Mouse (Mus musculus): ENCODE data around the gene Prkce. TPM values are rescaled to one million over a fixed set of nuclear protein-coding genes. Genes with fewer than 3 reads are reported as not detected.

The Prkce gene
- total and polyA plus RNA-seq, 3 experiments: 2.0 to 6.1 (median 2.7) TPM

DNA sequence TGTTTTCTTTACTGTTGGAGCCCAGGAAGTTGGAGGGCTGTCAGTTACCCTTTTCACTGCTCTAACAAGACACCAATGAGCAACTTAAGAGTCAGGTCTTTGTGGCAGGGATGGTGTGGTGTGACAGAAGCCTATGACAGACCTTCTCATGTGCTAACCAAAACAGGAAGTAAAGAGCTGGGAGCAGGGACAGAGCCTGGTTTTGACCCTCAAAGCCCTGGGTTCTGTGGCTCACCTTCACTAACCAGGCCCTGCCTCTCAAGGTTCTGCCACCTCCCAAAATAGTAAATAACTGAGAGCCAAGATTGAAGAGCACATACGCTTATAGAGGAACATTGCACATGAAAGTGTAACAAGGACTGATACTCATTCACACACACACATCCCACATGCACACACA, 268.0 kb downstream of the Prkce start:
- Histone ChIP-seq H3K9me3 (replicated peaks) (peaks cover 18% of the 10 kb centered on the region), H3K36me3 (replicated peaks) (no peaks in the 10 kb centered on the region), H3K4me1 (ENCODE audit: insufficient read depth, low read depth, low read length) (no peaks in the 10 kb centered on the region), H3K27me3 (ENCODE audit: insufficient read depth, low read length) (peaks cover 2% of the 10 kb centered on the region; the same call in 1 of the 2 replicates), H3K4me3 (ENCODE audit: low read depth, low read length) (no peak overlapping the region)
- ATAC-seq (ENCODE audit: extremely low read depth, insufficient number of reproducible peaks, low FRiP score, poor library complexity, severe bottlenecking) (no peak), DNase-seq (ENCODE audit: low spot score) (no peak)
- no peak for TF ChIP-seq GATA2 (IDR thresholded peaks at IDR 0.05; ENCODE audit: borderline replicate concordance, low read depth, low read length)
- TF ChIP-seq GATA1 (IDR thresholded peaks at IDR 0.05; ENCODE audit: borderline replicate concordance, low read length): no peak
- no peak for TF ChIP-seq POLR2AphosphoS5 (IDR thresholded peaks at IDR 0.05; ENCODE audit: insufficient replicate concordance, low read depth, low read length)
- no peak for TF ChIP-seq TAL1 (conservative IDR thresholded peaks at IDR 0.05; ENCODE audit: low read depth, low read length)

DNA sequence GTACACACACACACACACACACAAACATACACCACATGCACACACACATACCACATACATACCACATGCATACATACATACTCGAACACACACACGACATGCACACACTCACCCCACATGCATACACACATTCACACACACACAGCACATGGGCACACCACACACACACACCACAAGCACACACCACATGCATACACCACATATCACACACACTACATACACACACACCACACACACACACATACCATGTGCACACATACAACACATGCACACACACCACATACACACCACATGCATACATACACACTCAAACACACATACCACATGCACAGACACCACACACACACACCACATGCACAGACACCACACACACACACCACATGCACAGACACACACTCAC, 268.4 kb downstream of the Prkce start:
- H3K4me3 ChIP-seq (ENCODE audit: low read depth, low read length): no peak overlapping the region
- peaks cover 4% of the 10 kb centered on the region for H3K27me3 ChIP-seq (ENCODE audit: insufficient read depth, low read length)
- H3K4me1 ChIP-seq (ENCODE audit: insufficient read depth, low read depth, low read length): no peaks in the 10 kb centered on the region
- H3K9me3 ChIP-seq (replicated peaks): peaks cover 14% of the 10 kb centered on the region
- DNase-seq (ENCODE audit: low spot score) (no peak), ATAC-seq (ENCODE audit: extremely low read depth, insufficient number of reproducible peaks, low FRiP score, poor library complexity, severe bottlenecking) (no peak)
- no peak for TF ChIP-seq TAL1 (conservative IDR thresholded peaks at IDR 0.05; ENCODE audit: low read depth, low read length)
- TF ChIP-seq GATA2 (IDR thresholded peaks at IDR 0.05; ENCODE audit: borderline replicate concordance, low read depth, low read length): no peak
- no peak; the same call in 1 of the 2 replicates for TF ChIP-seq POLR2AphosphoS5 (IDR thresholded peaks at IDR 0.05; ENCODE audit: insufficient replicate concordance, low read depth, low read length)
- no peak for TF ChIP-seq CTCF (IDR thresholded peaks at IDR 0.05; ENCODE audit: low read depth, low read length)
- TF ChIP-seq GATA1 (IDR thresholded peaks at IDR 0.05; ENCODE audit: borderline replicate concordance, low read length): no peak
- H3K36me3 ChIP-seq (replicated peaks): no peaks in the 10 kb centered on the region

GRCm38 (mm10) chr17:86436583-86437370, 269.2 kb downstream of the Prkce start:
- Histone ChIP-seq H3K4me3 (ENCODE audit: low read depth, low read length) (no peak overlapping the region), H3K27me3 (ENCODE audit: insufficient read depth, low read length) (peaks cover 6% of the 10 kb centered on the region), H3K9me3 (replicated peaks) (peaks cover 12% of the 10 kb centered on the region), H3K4me1 (ENCODE audit: insufficient read depth, low read depth, low read length) (no peaks in the 10 kb centered on the region), H3K36me3 (replicated peaks) (no peaks in the 10 kb centered on the region)
- no peak for TF ChIP-seq CTCF (IDR thresholded peaks at IDR 0.05; ENCODE audit: low read depth, low read length)
- TF ChIP-seq POLR2AphosphoS5 (IDR thresholded peaks at IDR 0.05; ENCODE audit: insufficient replicate concordance, low read depth, low read length): no peak
- no peak for TF ChIP-seq GATA2 (IDR thresholded peaks at IDR 0.05; ENCODE audit: borderline replicate concordance, low read depth, low read length)
- no peak for TF ChIP-seq TAL1 (conservative IDR thresholded peaks at IDR 0.05; ENCODE audit: low read depth, low read length)
- TF ChIP-seq GATA1 (IDR thresholded peaks at IDR 0.05; ENCODE audit: borderline replicate concordance, low read length): no peak
- DNase-seq (ENCODE audit: low spot score): no peak
- no peak for ATAC-seq (ENCODE audit: extremely low read depth, insufficient number of reproducible peaks, low FRiP score, poor library complexity, severe bottlenecking)

- no peaks in the 10 kb centered on the region for H3K4me1 ChIP-seq (ENCODE audit: insufficient read depth, low read depth, low read length)
- H3K4me3 ChIP-seq (ENCODE audit: low read depth, low read length): no peak overlapping the region
Measured at GRCm38 (mm10) chr17:86437516-86438277, 270.1 kb downstream of the Prkce start.

GRCm38 (mm10) chr17:86438278-86438661, 270.7 kb downstream of the Prkce start:
- DNase-seq (ENCODE audit: low spot score) (no peak), ATAC-seq (ENCODE audit: extremely low read depth, insufficient number of reproducible peaks, low FRiP score, poor library complexity, severe bottlenecking) (no peak)
- Histone ChIP-seq H3K4me1 (ENCODE audit: insufficient read depth, low read depth, low read length) (no peaks in the 10 kb centered on the region), H3K4me3 (ENCODE audit: low read depth, low read length) (no peak overlapping the region), H3K9me3 (replicated peaks) (peaks cover 12% of the 10 kb centered on the region), H3K36me3 (replicated peaks) (no peaks in the 10 kb centered on the region), H3K27me3 (ENCODE audit: insufficient read depth, low read length) (peaks cover 6% of the 10 kb centered on the region)
- TF ChIP-seq TAL1 (conservative IDR thresholded peaks at IDR 0.05; ENCODE audit: low read depth, low read length) (no peak), CTCF (IDR thresholded peaks at IDR 0.05; ENCODE audit: low read depth, low read length) (no peak), GATA2 (IDR thresholded peaks at IDR 0.05; ENCODE audit: borderline replicate concordance, low read depth, low read length) (no peak), GATA1 (IDR thresholded peaks at IDR 0.05; ENCODE audit: borderline replicate concordance, low read length) (no peak), POLR2AphosphoS5 (IDR thresholded peaks at IDR 0.05; ENCODE audit: insufficient replicate concordance, low read depth, low read length) (no peak)

More at GRCm38 (mm10) chr17:86437516-86438277, 270.1 kb downstream of the Prkce start:
- DNase-seq (ENCODE audit: low spot score) (no peak), ATAC-seq (ENCODE audit: extremely low read depth, insufficient number of reproducible peaks, low FRiP score, poor library complexity, severe bottlenecking) (no peak)
- Histone ChIP-seq H3K9me3 (replicated peaks) (peaks cover 12% of the 10 kb centered on the region), H3K27me3 (ENCODE audit: insufficient read depth, low read length) (peaks cover 6% of the 10 kb centered on the region), H3K36me3 (replicated peaks) (no peaks in the 10 kb centered on the region)
- TF ChIP-seq GATA2 (IDR thresholded peaks at IDR 0.05; ENCODE audit: borderline replicate concordance, low read depth, low read length) (no peak), GATA1 (IDR thresholded peaks at IDR 0.05; ENCODE audit: borderline replicate concordance, low read length) (no peak), TAL1 (conservative IDR thresholded peaks at IDR 0.05; ENCODE audit: low read depth, low read length) (no peak), CTCF (IDR thresholded peaks at IDR 0.05; ENCODE audit: low read depth, low read length) (no peak), POLR2AphosphoS5 (IDR thresholded peaks at IDR 0.05; ENCODE audit: insufficient replicate concordance, low read depth, low read length) (no peak)

GRCm38 (mm10) chr17:86438763-86439162, 271.2 kb downstream of the Prkce start:
- ATAC-seq (ENCODE audit: extremely low read depth, insufficient number of reproducible peaks, low FRiP score, poor library complexity, severe bottlenecking): no peak
- no peaks in the 10 kb centered on the region for H3K4me1 ChIP-seq (ENCODE audit: insufficient read depth, low read depth, low read length)
- TF ChIP-seq TAL1 (conservative IDR thresholded peaks at IDR 0.05; ENCODE audit: low read depth, low read length) (no peak), CTCF (IDR thresholded peaks at IDR 0.05; ENCODE audit: low read depth, low read length) (no peak), POLR2AphosphoS5 (IDR thresholded peaks at IDR 0.05; ENCODE audit: insufficient replicate concordance, low read depth, low read length) (no peak), GATA1 (IDR thresholded peaks at IDR 0.05; ENCODE audit: borderline replicate concordance, low read length) (no peak), GATA2 (IDR thresholded peaks at IDR 0.05; ENCODE audit: borderline replicate concordance, low read depth, low read length) (no peak)

More at GRCm38 (mm10) chr17:86438763-86439162, 271.2 kb downstream of the Prkce start:
- DNase-seq (ENCODE audit: low spot score): no peak
- H3K27me3 ChIP-seq (ENCODE audit: insufficient read depth, low read length): peaks cover 6% of the 10 kb centered on the region
- H3K36me3 ChIP-seq (replicated peaks): no peaks in the 10 kb centered on the region
- no peak overlapping the region for H3K4me3 ChIP-seq (ENCODE audit: low read depth, low read length)
- H3K9me3 ChIP-seq (replicated peaks): peaks cover 12% of the 10 kb centered on the region

All from G1E (cell line).